In genomic region chr6:95637416-95637815, GRCm38 (mm10) we compare ENCODE assay signal across 12 mouse cellular contexts.
"Had no signal": no experiment of that assay in that cellular context is flagged by ENCODE, and none has a peak within 500 bp of the region (broad histone marks: within the 10 kb centered on the region; RNA-seq: fewer than 3 reads in every experiment).

No protein-coding gene starts in this region.

- DNase-seq: retina, postnatal 1 day; right cerebral cortex, adult 18-20 months; right cerebral cortex, postnatal 14 days; right cerebral cortex, postnatal 25 days; right cerebral cortex, postnatal 4 days; spleen, adult 18-20 months; thymus, adult 18-20 months; thymus, adult 2 months; thymus, postnatal 14 days; thymus, postnatal 25 days; thymus, postnatal 36 days; thymus, postnatal 4 days had no signal
